Mouse (Mus musculus) E14TG2a.4 (cell line): Measurements from ENCODE around the gene Gm20388.

Source experiments
- CTCF ChIP-seq: conservative IDR thresholded peaks from 2 replicates; pipeline ENCODE4 v1.5.1; 2014; ENCODE audit warnings: low read length
- NANOG ChIP-seq: IDR thresholded peaks from 2 replicates; pipeline ENCODE4 v1.6.1; 2014; ENCODE audit warnings: borderline replicate concordance, low read length, mixed read lengths
- POU5F1 ChIP-seq: IDR thresholded peaks from 2 replicates; pipeline ENCODE4 v1.6.1; 2014; ENCODE audit warnings: low read length, borderline replicate concordance

GRCm38 (mm10) chr8:124161683-124162082 is 4251.0 kb downstream of the Gm20388 start:
- TF ChIP-seq CTCF, result no peak
- TF ChIP-seq POU5F1, result no peak
- no peak for TF ChIP-seq NANOG
